In genomic region chr7:37290018-37290417, GRCm38 (mm10) we compare ENCODE assay signal across 8 mouse cellular contexts.
DNase-seq lines count a peak whose midpoint lies in the region; ATAC-seq and TF ChIP-seq lines count a peak whose summit lies in the region.

No protein-coding gene starts in this region.

- TF ChIP-seq CTCF in kidney, postnatal 0 days (IDR thresholded peaks at IDR 0.05; ENCODE audit: low read depth), result no peak

- H3K4me1 ChIP-seq in kidney, postnatal 0 days (replicated peaks; ENCODE audit: insufficient read depth, low read length), result no peaks in the 10 kb centered on the region
- H3K4me1 ChIP-seq in limb, embryonic 13.5 days, result peaks cover 43% of the 10 kb centered on the region
- peaks cover 18% of the 10 kb centered on the region for H3K4me1 ChIP-seq in neural tube, embryonic 14.5 days (ENCODE audit: control insufficient read depth, insufficient read depth, low read length)

- peak overlapping the region; percentile 19; the same call in 1 of the 2 replicates for H3K4me2 ChIP-seq in kidney, postnatal 0 days (ENCODE audit: low read length)
- peak overlapping the region; percentile 30 for H3K4me2 ChIP-seq in limb, embryonic 13.5 days (replicated peaks)
- no peak overlapping the region; the same call in 1 of the 2 replicates for H3K4me2 ChIP-seq in neural tube, embryonic 14.5 days (ENCODE audit: low read depth, low read length)

- no peaks in the 10 kb centered on the region for H3K27me3 ChIP-seq in kidney, postnatal 0 days (ENCODE audit: insufficient read depth, low read length)
- no peaks in the 10 kb centered on the region; the same call in 1 of the 2 replicates for H3K27me3 ChIP-seq in limb, embryonic 13.5 days
- H3K27me3 ChIP-seq in neural tube, embryonic 14.5 days (ENCODE audit: control insufficient read depth, insufficient read depth, low read length), result no peaks in the 10 kb centered on the region

- ATAC-seq in kidney, postnatal 0 days (replicated peaks; ENCODE audit: low FRiP score, low read depth), result no peak
- no peak for ATAC-seq in limb, embryonic 13.5 days (ENCODE audit: low FRiP score, low read depth)
- no peak for ATAC-seq in neural tube, embryonic 14.5 days (ENCODE audit: low read depth)
- no peak for ATAC-seq in inflammation-experienced regulatory T-cells, adult 6 months

- H3K36me3 ChIP-seq in kidney, postnatal 0 days (ENCODE audit: insufficient read depth, low read length), result no peaks in the 10 kb centered on the region
- no peaks in the 10 kb centered on the region for H3K36me3 ChIP-seq in limb, embryonic 13.5 days
- H3K36me3 ChIP-seq in neural tube, embryonic 14.5 days (ENCODE audit: control insufficient read depth, insufficient read depth, low read length), result no peaks in the 10 kb centered on the region

- no peak overlapping the region for H3K27ac ChIP-seq in kidney, postnatal 0 days
- no peak overlapping the region for H3K27ac ChIP-seq in limb, embryonic 13.5 days
- peak overlapping the region; percentile 6; the same call in 1 of the 2 replicates for H3K27ac ChIP-seq in neural tube, embryonic 14.5 days (ENCODE audit: low read depth, low read length)

- peak; percentile 39 for DNase-seq in kidney, postnatal 0 days (ENCODE audit: low spot score)
- no peak for DNase-seq in kidney, adult 8-10 months
- DNase-seq in heart, adult 9 months (ENCODE audit: low spot score in 2 of 2), result peak; percentile 36 to 41
- DNase-seq in yolk sac, embryonic 10.5 days (ENCODE audit: low spot score), result no peak
- DNase-seq in cerebellum, adult 8-10 months, result no peak

- WGBS in kidney, postnatal 0 days, result 24% methylated on average over 5 of the region's 5 CpGs
- 24% methylated on average over 5 of the region's 5 CpGs for WGBS in limb, embryonic 13.5 days
- WGBS in neural tube, embryonic 14.5 days, result 25% methylated on average over 5 of the region's 5 CpGs

- H3K9me3 ChIP-seq in kidney, postnatal 0 days (replicated peaks; ENCODE audit: low read length), result no peaks in the 10 kb centered on the region
- no peaks in the 10 kb centered on the region for H3K9me3 ChIP-seq in limb, embryonic 13.5 days
- H3K9me3 ChIP-seq in neural tube, embryonic 14.5 days (ENCODE audit: control insufficient read depth, low read length), result no peaks in the 10 kb centered on the region

- no peak overlapping the region for H3K9ac ChIP-seq in kidney, postnatal 0 days (ENCODE audit: low read depth, low read length)
- no peak overlapping the region for H3K9ac ChIP-seq in limb, embryonic 13.5 days
- H3K9ac ChIP-seq in neural tube, embryonic 14.5 days (replicated peaks; ENCODE audit: low read depth, low read length), result no peak overlapping the region

- H3K4me3 ChIP-seq in kidney, postnatal 0 days (replicated peaks; ENCODE audit: low read depth, low read length), result no peak overlapping the region
- no peak overlapping the region for H3K4me3 ChIP-seq in limb, embryonic 13.5 days
- no peak overlapping the region for H3K4me3 ChIP-seq in neural tube, embryonic 14.5 days (ENCODE audit: low read depth, low read length)

Comparison
In these comparisons a context has a peak if more than half of its experiments do, and no peak if none do; other contexts are left out.
1. DNase-seq: peak in kidney, postnatal 0 days (single experiment) and heart, adult 9 months (2 of 2); none in kidney, adult 8-10 months (0 of 2), yolk sac, embryonic 10.5 days (single experiment) and cerebellum, adult 8-10 months (single experiment).